Mouse (Mus musculus) thymus, adult 2 months (tissue): ENCODE results near the gene Dpep2nb.

ENCODE experiments used
- CTCF ChIP-seq: fragments of 200-500 bp; IDR thresholded peaks from 2 replicates; pipeline ENCODE4 v1.5.1; 2012; ENCODE audit warnings: mild to moderate bottlenecking, control low read depth, low read length, moderate library complexity, borderline replicate concordance; ENCODE audit not compliant: control insufficient read depth, poor library complexity, insufficient read depth; ENCODE audit errors: extremely low read depth
- POLR2A ChIP-seq: fragments of 200-500 bp; IDR thresholded peaks from 2 replicates; pipeline ENCODE4 v1.6.1; 2012; ENCODE audit warnings: mild to moderate bottlenecking, low read length, control low read depth, moderate library complexity; ENCODE audit not compliant: control insufficient read depth, poor library complexity, insufficient read depth; ENCODE audit errors: extremely low read depth

- TF ChIP-seq CTCF (no peak), POLR2A (no peak)
Observed at GRCm38 (mm10) chr8:105964506-105965265, 41.1 kb downstream of the Dpep2nb start.
